Mouse (Mus musculus): ENCODE measurements around the gene Dapk1. TPM values are rescaled to one million over a fixed set of nuclear protein-coding genes. Genes with fewer than 3 reads are reported as not detected.

Dapk1 gene
- polyA plus RNA-seq, 1 experiment from 2014 or later: 16.3 TPM

Other genes with a start within 250 kb of the Dapk1 start
- not detected in 2 replicates for gene BC051665, start 184.4 kb downstream of the Dapk1 start, polyA plus RNA-seq (2014; fragmentation: Nextera tagmentation; extraction: Ambion mirVana)
- gene Ctsll3, start 200.9 kb downstream of the Dapk1 start, polyA plus RNA-seq (2014; fragmentation: Nextera tagmentation; extraction: Ambion mirVana): 0.58 TPM in 1 of 2 replicates, not detected in the other